Mouse (Mus musculus): ENCODE results near the gene Ngef. TPM values are rescaled to one million over a fixed set of nuclear protein-coding genes. Genes with fewer than 3 reads are reported as not detected.

Gene Ngef
- total and polyA plus RNA-seq, 2 experiments from 2014 or later = 57.9 to 67.2 TPM

- H3K4me1 ChIP-seq (ENCODE audit: insufficient read depth) = 0 out of 2 replicates have a peak, but pooled peaks cover 11% of the 10 kb centered on the region
- H3K9me3 ChIP-seq (ENCODE audit: low read length) = no peaks in the 10 kb centered on the region
- H3K27me3 ChIP-seq (ENCODE audit: insufficient read depth, low read length) = no peaks in the 10 kb centered on the region
- no peak overlapping the region for H3K9ac ChIP-seq
- no peak for TF ChIP-seq CTCF (IDR thresholded peaks at IDR 0.05; ENCODE audit: low read depth)
- ATAC-seq (no peak), DNase-seq (no peak)
- H3K27ac ChIP-seq (ENCODE audit: low read depth, low read length) = no peak overlapping the region
- H3K4me2 ChIP-seq (ENCODE audit: low read depth) = no peak overlapping the region
- H3K4me3 ChIP-seq (ENCODE audit: low read depth, low read length) = no peak overlapping the region
- H3K36me3 ChIP-seq (ENCODE audit: insufficient read depth) = no peaks in the 10 kb centered on the region
- WGBS = 80% methylated on average over 5 of the region's 5 CpGs
Measured at GRCm38 (mm10) chr1:87573261-87573660, 409 bp downstream of the Ngef start.

GRCm38 (mm10) chr1:87568398-87568797, 5.3 kb downstream of the Ngef start:
- Histone ChIP-seq H3K4me2 (ENCODE audit: low read depth) (no peak overlapping the region), H3K4me3 (ENCODE audit: low read depth, low read length) (no peak overlapping the region), H3K9ac (no peak overlapping the region), H3K4me1 (ENCODE audit: insufficient read depth) (no peaks in the 10 kb centered on the region), H3K36me3 (ENCODE audit: insufficient read depth) (no peaks in the 10 kb centered on the region), H3K27me3 (ENCODE audit: insufficient read depth, low read length) (no peaks in the 10 kb centered on the region), H3K27ac (ENCODE audit: low read depth, low read length) (no peak overlapping the region), H3K9me3 (ENCODE audit: low read length) (no peaks in the 10 kb centered on the region)
- 38% methylated on average over 6 of the region's 6 CpGs for WGBS
- DNase-seq (no peak), ATAC-seq (no peak)
- TF ChIP-seq CTCF (IDR thresholded peaks at IDR 0.05; ENCODE audit: low read depth) = peak; percentile 41; the same call in 1 of the 2 replicates

GRCm38 (mm10) chr1:87565760-87566159, 7.9 kb downstream of the Ngef start:
- no peak for ATAC-seq
- Histone ChIP-seq H3K27me3 (ENCODE audit: insufficient read depth, low read length) (no peaks in the 10 kb centered on the region), H3K4me2 (ENCODE audit: low read depth) (no peak overlapping the region), H3K27ac (ENCODE audit: low read depth, low read length) (no peak overlapping the region), H3K9me3 (ENCODE audit: low read length) (no peaks in the 10 kb centered on the region), H3K4me1 (ENCODE audit: insufficient read depth) (no peaks in the 10 kb centered on the region), H3K4me3 (ENCODE audit: low read depth, low read length) (no peak overlapping the region), H3K36me3 (ENCODE audit: insufficient read depth) (no peaks in the 10 kb centered on the region), H3K9ac (no peak overlapping the region)
- no peak for TF ChIP-seq CTCF (IDR thresholded peaks at IDR 0.05; ENCODE audit: low read depth)
- no peak for DNase-seq
- 93% methylated on average over 8 of the region's 8 CpGs for WGBS

DNA sequence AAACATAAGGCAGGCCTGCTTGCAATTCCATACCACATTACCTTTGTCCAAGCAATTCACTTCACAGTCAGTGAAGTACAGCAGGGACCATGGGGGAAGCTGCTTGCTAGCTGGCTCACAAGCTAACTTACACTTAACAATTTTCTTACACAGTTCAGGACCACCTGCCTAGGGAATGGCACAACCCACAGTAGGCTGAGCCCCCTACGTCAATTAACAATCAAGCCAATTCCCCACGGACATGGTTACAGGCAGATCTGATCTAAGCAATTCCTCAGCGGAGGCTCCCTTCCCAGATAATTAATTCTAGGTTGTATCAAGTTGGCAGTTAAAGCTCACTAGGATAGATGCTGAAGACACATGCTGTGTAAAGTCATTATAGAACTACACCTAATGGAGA, 10.7 kb downstream of the Ngef start:
- Histone ChIP-seq H3K27me3 (ENCODE audit: insufficient read depth, low read length) (no peaks in the 10 kb centered on the region), H3K9me3 (ENCODE audit: low read length) (no peaks in the 10 kb centered on the region), H3K27ac (ENCODE audit: low read depth, low read length) (no peak overlapping the region), H3K36me3 (ENCODE audit: insufficient read depth) (no peaks in the 10 kb centered on the region), H3K4me3 (ENCODE audit: low read depth, low read length) (no peak overlapping the region), H3K9ac (no peak overlapping the region), H3K4me1 (ENCODE audit: insufficient read depth) (no peaks in the 10 kb centered on the region), H3K4me2 (ENCODE audit: low read depth) (no peak overlapping the region)
- no peak for DNase-seq
- TF ChIP-seq CTCF (IDR thresholded peaks at IDR 0.05; ENCODE audit: low read depth) = no peak
- ATAC-seq = no peak
- WGBS = 62% methylated on average over 3 of the region's 3 CpGs

GRCm38 (mm10) chr1:87553586-87553985, 20.1 kb downstream of the Ngef start:
- H3K27me3 ChIP-seq (ENCODE audit: insufficient read depth, low read length) = no peaks in the 10 kb centered on the region
- ATAC-seq = no peak
- no peak for TF ChIP-seq CTCF (IDR thresholded peaks at IDR 0.05; ENCODE audit: low read depth)
- 85% methylated on average over 1 of the region's 1 CpGs for WGBS
- DNase-seq = no peak
- H3K4me2 ChIP-seq (ENCODE audit: low read depth) = no peak overlapping the region
- no peak overlapping the region for H3K27ac ChIP-seq (ENCODE audit: low read depth, low read length)
- H3K4me1 ChIP-seq (ENCODE audit: insufficient read depth) = no peaks in the 10 kb centered on the region
- H3K9ac ChIP-seq = no peak overlapping the region
- H3K36me3 ChIP-seq (ENCODE audit: insufficient read depth) = no peaks in the 10 kb centered on the region
- no peak overlapping the region for H3K4me3 ChIP-seq (ENCODE audit: low read depth, low read length)
- H3K9me3 ChIP-seq (ENCODE audit: low read length) = no peaks in the 10 kb centered on the region

GRCm38 (mm10) chr1:87551008-87551407, 22.7 kb downstream of the Ngef start:
- TF ChIP-seq CTCF (IDR thresholded peaks at IDR 0.05; ENCODE audit: low read depth) = no peak
- Histone ChIP-seq H3K27me3 (ENCODE audit: insufficient read depth, low read length) (no peaks in the 10 kb centered on the region), H3K9ac (no peak overlapping the region), H3K4me1 (ENCODE audit: insufficient read depth) (no peaks in the 10 kb centered on the region), H3K4me3 (ENCODE audit: low read depth, low read length) (no peak overlapping the region), H3K9me3 (ENCODE audit: low read length) (no peaks in the 10 kb centered on the region), H3K36me3 (ENCODE audit: insufficient read depth) (no peaks in the 10 kb centered on the region), H3K4me2 (ENCODE audit: low read depth) (no peak overlapping the region), H3K27ac (ENCODE audit: low read depth, low read length) (no peak overlapping the region)
- no peak for DNase-seq
- WGBS = 94% methylated on average over 3 of the region's 3 CpGs
- ATAC-seq = no peak

DNA sequence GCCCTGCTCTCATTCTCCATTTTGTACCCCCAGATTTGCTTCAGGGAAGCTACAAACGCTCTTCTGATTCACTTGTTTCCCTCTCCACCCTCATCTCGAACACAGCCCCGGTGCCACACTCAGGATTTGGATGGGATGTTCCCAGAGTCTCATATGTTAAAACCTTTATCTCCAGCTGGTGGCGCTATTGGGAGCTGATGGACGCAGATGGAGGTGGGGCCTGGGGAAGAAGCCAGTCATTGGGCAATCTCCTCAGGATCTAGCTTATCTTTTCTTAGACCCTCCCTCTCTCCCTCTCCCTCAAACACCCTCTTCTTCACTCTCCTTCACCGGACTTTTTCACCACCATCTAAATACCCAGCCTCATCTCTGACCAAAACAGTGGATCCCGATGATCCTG, 32.1 kb downstream of the Ngef start:
- H3K9ac ChIP-seq = no peak overlapping the region
- peak; percentile 46 for TF ChIP-seq CTCF (IDR thresholded peaks at IDR 0.05; ENCODE audit: low read depth)
- ATAC-seq = no peak
- H3K27me3 ChIP-seq (ENCODE audit: insufficient read depth, low read length) = no peaks in the 10 kb centered on the region
- no peak overlapping the region for H3K27ac ChIP-seq (ENCODE audit: low read depth, low read length)
- peak; percentile 35 for DNase-seq
- no peak overlapping the region for H3K4me3 ChIP-seq (ENCODE audit: low read depth, low read length)
- WGBS = 28% methylated on average over 7 of the region's 7 CpGs
- H3K4me2 ChIP-seq (ENCODE audit: low read depth) = no peak overlapping the region
- no peaks in the 10 kb centered on the region for H3K4me1 ChIP-seq (ENCODE audit: insufficient read depth)
- H3K9me3 ChIP-seq (ENCODE audit: low read length) = no peaks in the 10 kb centered on the region
- no peaks in the 10 kb centered on the region for H3K36me3 ChIP-seq (ENCODE audit: insufficient read depth)

DNA sequence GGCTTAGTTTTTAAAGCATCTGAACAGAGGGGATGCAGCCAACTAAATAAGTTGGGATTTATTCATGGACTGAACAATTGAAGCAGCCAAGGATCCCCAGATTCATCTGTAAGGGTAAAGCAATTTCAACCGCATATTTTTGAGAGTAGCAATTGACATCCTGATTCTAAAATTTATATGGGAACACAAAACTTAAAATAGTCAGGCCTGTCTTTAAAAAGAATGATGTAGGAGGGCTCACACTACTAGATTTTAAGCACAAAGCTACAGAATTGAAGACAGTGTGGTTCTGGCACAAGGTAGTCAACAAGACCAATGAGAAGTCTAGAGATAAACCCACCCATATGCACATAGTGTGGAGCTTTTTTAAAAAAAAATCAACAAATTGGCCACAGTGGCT, 36.7 kb downstream of the Ngef start:
- WGBS = 88% methylated on average over 1 of the region's 1 CpGs

More for the DNA sequence above, 36.7 kb downstream of the Ngef start:
- H3K4me2 ChIP-seq (ENCODE audit: low read depth) = no peak overlapping the region
- H3K9ac ChIP-seq = no peak overlapping the region
- no peak for DNase-seq
- no peaks in the 10 kb centered on the region for H3K27me3 ChIP-seq (ENCODE audit: insufficient read depth, low read length)
- H3K4me1 ChIP-seq (ENCODE audit: insufficient read depth) = no peaks in the 10 kb centered on the region
- no peak for ATAC-seq
- no peaks in the 10 kb centered on the region for H3K36me3 ChIP-seq (ENCODE audit: insufficient read depth)
- H3K9me3 ChIP-seq (ENCODE audit: low read length) = no peaks in the 10 kb centered on the region
- no peak overlapping the region for H3K27ac ChIP-seq (ENCODE audit: low read depth, low read length)
- no peak for TF ChIP-seq CTCF (IDR thresholded peaks at IDR 0.05; ENCODE audit: low read depth)
- H3K4me3 ChIP-seq (ENCODE audit: low read depth, low read length) = no peak overlapping the region

Data from forebrain, postnatal 0 days (tissue).